Mouse (Mus musculus): ENCODE data around the gene Dusp3. TPM values are rescaled to one million over a fixed set of nuclear protein-coding genes. Genes with fewer than 3 reads are reported as not detected.
A peak's percentile ranks its signal among the peaks of the same experiment; 100 is the strongest.

Dusp3 gene
- polyA plus RNA-seq, 1 experiment from 2014 or later: 12.1 TPM

DNA sequence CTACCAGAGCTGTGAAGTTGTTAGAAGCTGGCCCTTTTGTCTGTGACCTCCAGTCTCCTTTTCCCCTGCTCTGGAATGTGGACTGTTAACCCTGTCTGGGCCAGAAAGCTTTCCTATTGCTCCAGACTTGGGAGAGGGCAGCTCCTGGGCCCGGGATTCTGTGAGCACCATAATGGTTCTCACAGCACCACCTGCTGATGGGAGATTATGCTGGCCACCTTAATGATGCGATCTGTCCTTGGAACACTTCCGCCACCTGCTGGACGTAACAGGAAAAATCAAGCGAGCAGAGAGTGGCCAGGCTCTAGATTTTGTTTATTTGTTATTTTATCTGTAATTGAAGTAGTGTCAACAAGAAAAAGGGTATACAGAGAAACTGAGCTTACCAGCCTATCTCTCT, 18.0 kb downstream of the Dusp3 start:
- Histone ChIP-seq H3K4me1 (peaks cover 50% of the 10 kb centered on the region), H3K27ac (peak overlapping the region; percentile 51), H3K9me3 (no peaks in the 10 kb centered on the region), H3K36me3 (replicated peaks) (no peaks in the 10 kb centered on the region), H3K27me3 (ENCODE audit: poor library complexity, severe bottlenecking) (peaks cover 49% of the 10 kb centered on the region), H3K4me3 (peak overlapping the region; percentile 14; the same call in 1 of the 2 replicates)
- 0% methylated on average over 5 of the region's 5 CpGs for WGBS
- peak; percentile 83 for DNase-seq (ENCODE audit: extremely low spot score, low spot score)

DNA sequence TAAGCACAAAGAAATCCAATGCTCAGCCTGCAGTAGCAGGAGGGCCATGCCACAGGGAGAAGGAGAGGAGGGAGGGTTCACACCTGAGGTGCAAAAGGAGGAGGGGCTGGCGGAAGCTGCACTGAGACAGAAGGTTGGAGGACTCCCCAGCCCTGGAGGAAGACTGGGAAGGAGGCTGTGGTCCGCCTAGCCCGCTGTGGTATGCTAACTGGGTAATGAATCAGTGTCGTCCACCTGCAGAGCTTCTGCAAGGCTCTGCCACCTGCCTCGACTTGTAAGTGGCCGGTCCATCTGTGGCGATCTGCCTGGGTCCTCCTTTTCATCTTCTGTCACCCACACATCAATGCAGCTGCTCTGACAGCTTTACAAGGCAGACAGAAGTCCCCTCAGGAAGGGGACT, 18.5 kb downstream of the Dusp3 start:
- Histone ChIP-seq H3K27ac (peak overlapping the region; percentile 51), H3K4me3 (peak overlapping the region; percentile 14; the same call in 1 of the 2 replicates), H3K36me3 (replicated peaks) (no peaks in the 10 kb centered on the region), H3K27me3 (ENCODE audit: poor library complexity, severe bottlenecking) (peaks cover 54% of the 10 kb centered on the region), H3K9me3 (no peaks in the 10 kb centered on the region), H3K4me1 (peaks cover 55% of the 10 kb centered on the region)
- WGBS: 11% methylated on average over 7 of the region's 7 CpGs
- no peak for DNase-seq (ENCODE audit: extremely low spot score, low spot score)

DNA sequence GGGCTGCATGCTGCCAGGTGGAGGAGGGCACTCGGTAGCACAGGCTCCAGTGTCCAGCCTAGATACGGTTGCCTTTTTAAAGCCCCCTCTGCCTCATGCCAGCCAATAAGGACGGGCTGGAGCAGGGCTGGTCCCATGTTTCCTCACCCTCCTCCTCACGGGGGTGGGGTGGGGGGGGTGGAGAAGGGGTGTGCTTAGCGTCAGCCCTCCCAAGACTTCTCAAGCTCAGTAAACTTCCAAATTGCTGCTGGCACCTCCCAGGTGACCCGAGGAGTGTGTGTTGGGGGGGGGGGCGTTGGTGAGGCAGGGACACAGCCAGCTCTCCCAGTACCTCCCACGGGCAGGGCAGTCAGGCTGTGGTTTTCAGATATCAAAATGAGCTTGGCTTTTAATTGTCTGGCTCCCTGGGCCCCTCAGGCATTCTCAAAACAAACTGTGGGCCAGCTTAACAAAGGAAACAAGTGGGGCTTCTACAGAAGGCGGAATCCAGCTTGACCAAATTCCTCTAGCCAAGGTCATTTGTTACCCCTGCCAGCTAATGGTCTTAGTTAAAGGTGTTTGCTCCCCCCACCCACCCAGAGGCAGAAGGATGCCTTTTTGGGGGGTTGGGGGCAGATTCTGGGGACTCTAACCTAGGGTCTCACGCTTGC, 19.7 kb downstream of the Dusp3 start, which contains the start of gene Sost:
Sost (minus strand) TSS at position 51 of the 650 bp plus-strand sequence.
- Histone ChIP-seq H3K9me3 (no peaks in the 10 kb centered on the region), H3K4me1 (peaks cover 66% of the 10 kb centered on the region), H3K27me3 (ENCODE audit: poor library complexity, severe bottlenecking) (peaks cover 66% of the 10 kb centered on the region), H3K27ac (peak within 1 kb of the TSS; percentile 15), H3K4me3 (no peak within 1 kb of the TSS; the same call in 1 of the 2 replicates), H3K36me3 (replicated peaks) (no peaks in the 10 kb centered on the region)
- no peak for DNase-seq (ENCODE audit: extremely low spot score, low spot score)
- 23% methylated on average over 10 of the region's 10 CpGs for WGBS

DNA sequence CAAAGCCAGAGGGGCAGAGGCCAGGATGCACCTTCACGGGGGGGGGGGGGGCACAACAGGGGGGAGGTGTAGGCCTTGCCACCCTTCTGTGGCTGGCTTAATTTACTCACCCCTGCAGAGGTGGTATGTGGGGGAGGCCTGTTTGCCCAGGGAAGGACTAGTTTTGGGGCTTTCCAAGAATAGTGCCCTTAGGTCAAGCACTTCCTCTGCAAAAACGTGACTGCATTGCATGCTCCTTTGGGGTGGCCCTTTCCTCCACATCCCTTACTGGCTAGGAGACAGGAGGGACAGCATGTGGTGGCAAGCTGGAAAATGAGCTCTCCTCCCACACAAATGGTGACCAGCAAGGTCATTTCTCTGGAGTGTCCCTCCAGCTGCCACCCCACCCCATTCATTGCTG, 21.3 kb downstream of the Dusp3 start:
- no peak for DNase-seq (ENCODE audit: extremely low spot score, low spot score)
- Histone ChIP-seq H3K27ac (0 out of 2 replicates have a peak overlapping the region, but pooled peaks have one; percentile 15), H3K4me3 (no peak overlapping the region), H3K27me3 (ENCODE audit: poor library complexity, severe bottlenecking) (peaks cover 81% of the 10 kb centered on the region), H3K36me3 (replicated peaks) (no peaks in the 10 kb centered on the region), H3K4me1 (peaks cover 68% of the 10 kb centered on the region), H3K9me3 (no peaks in the 10 kb centered on the region)
- 6% methylated on average over 2 of the region's 2 CpGs for WGBS

DNA sequence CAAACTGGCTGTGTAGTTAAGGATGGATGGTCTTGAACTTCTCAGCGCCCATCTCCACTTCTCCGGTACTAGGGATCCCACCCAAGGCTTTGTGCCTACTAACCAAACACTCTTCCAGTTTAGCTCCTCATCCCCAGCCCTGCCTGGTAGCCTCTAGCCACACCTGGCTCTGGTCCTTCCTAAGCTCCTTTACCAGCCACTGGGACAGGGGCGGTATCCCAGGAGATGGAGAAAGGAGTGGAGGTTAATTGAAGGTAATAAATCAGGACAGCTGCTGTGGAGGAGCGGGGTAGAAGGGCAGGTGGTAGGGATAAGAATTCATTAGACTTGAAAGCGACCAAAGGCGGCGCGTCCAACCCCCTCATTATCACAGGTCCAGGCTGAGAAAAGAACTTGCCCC, 22.2 kb downstream of the Dusp3 start:
- Histone ChIP-seq H3K27me3 (ENCODE audit: poor library complexity, severe bottlenecking) (peaks cover 90% of the 10 kb centered on the region), H3K4me1 (peaks cover 68% of the 10 kb centered on the region), H3K9me3 (no peaks in the 10 kb centered on the region), H3K4me3 (peak overlapping the region; percentile 69), H3K36me3 (replicated peaks) (no peaks in the 10 kb centered on the region), H3K27ac (no peak overlapping the region)
- no peak for DNase-seq (ENCODE audit: extremely low spot score, low spot score)
- WGBS: 5% methylated on average over 8 of the region's 8 CpGs

DNA sequence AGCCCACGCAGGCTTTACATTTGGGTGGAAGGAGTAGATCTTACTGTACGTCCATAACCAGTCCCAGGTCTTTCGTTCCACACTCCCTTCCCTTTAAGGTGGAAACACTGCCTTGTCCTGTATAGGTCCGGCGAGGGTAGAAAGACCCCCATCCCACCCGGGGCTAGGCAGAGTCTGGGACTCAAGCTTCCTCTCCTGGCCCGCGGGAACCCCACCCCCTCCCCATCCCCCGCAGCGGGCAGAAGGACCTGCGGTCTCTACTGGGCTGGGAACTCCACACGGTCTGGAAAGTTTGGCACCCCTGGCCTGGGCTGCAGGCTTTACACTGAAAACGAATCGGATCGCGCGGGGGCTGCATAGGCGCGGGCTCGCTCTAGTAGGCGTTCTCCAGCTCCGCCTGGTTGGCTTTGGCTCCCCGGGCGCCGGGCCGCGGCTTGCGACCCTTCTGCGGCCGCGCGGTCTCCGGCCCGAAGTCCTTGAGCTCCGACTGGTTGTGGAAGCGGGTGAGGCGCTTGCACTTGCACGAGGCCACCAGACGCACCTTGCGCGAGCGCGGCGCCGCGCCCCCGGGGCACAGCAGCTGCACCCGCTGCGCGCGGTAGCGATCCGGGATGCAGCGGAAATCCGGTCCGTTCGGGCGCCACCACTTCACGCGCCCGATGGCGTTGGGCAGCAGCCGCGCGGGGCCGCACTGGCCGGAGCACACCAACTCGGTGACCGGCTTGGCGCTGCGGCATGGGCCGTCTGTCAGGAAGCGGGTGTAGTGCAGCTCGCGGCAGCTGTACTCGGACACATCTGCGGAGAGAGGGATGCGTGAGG, 23.1 kb downstream of the Dusp3 start:
- DNase-seq (ENCODE audit: extremely low spot score, low spot score): peak; percentile 62
- Histone ChIP-seq H3K4me1 (peaks cover 66% of the 10 kb centered on the region), H3K36me3 (replicated peaks) (no peaks in the 10 kb centered on the region), H3K4me3 (peak overlapping the region; percentile 69), H3K27me3 (ENCODE audit: poor library complexity, severe bottlenecking) (peaks cover 100% of the 10 kb centered on the region), H3K27ac (peak overlapping the region; percentile 81), H3K9me3 (no peaks in the 10 kb centered on the region)
- under 1% methylated on average over 78 of the region's 78 CpGs for WGBS

DNA sequence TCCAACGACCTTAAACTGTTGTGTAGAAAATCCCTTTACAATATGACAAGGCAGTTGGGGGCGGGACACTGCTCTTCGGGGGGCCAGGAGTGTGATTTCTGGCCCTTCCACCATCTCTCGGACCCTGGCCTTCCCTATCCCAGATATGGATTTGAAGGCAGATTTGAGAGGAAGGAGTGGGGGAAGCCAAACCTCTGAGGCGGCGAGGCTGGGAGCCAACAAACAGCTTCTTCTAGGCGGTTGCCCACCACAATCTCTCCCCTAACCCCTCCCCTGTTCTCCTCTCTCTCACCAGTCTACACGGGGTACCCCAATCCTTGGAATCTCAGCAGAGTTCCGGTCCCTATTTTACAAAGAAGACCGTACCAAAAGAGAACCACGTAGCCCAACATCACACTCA, 23.8 kb downstream of the Dusp3 start:
- WGBS: 2% methylated on average over 11 of the region's 11 CpGs
- H3K4me1 ChIP-seq: peaks cover 60% of the 10 kb centered on the region
- H3K9me3 ChIP-seq: no peaks in the 10 kb centered on the region
- peaks cover 100% of the 10 kb centered on the region for H3K27me3 ChIP-seq (ENCODE audit: poor library complexity, severe bottlenecking)
- peak overlapping the region; percentile 81; the same call in 1 of the 2 replicates for H3K27ac ChIP-seq
- no peak for DNase-seq (ENCODE audit: extremely low spot score, low spot score)
- H3K4me3 ChIP-seq: peak overlapping the region; percentile 69
- H3K36me3 ChIP-seq (replicated peaks): no peaks in the 10 kb centered on the region

DNA sequence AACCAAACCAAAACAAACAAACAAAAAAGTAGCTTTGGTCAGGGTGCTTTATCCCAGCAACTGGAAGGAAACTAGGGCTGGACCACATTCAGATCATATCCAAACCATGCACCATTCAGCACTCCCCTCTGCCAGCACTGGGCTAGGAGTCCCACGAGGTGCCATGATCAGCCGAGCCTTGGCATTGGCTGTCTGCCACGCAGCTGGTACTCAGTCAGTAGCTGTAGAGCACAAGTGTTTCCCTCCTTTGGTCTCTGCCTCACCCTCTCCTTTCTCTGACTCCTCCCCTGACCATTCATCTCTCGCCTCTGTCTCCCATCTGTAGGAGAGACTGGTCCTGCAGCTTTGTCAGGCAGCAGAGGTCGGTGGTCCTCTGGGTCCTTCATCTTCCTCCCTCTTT, 29.3 kb downstream of the Dusp3 start:
- Histone ChIP-seq H3K4me3 (no peak overlapping the region), H3K27me3 (ENCODE audit: poor library complexity, severe bottlenecking) (peaks cover 97% of the 10 kb centered on the region), H3K4me1 (peaks cover 19% of the 10 kb centered on the region), H3K9me3 (no peaks in the 10 kb centered on the region), H3K27ac (no peak overlapping the region), H3K36me3 (replicated peaks) (no peaks in the 10 kb centered on the region)
- 77% methylated on average over 5 of the region's 5 CpGs for WGBS
- no peak for DNase-seq (ENCODE audit: extremely low spot score, low spot score)

DNA sequence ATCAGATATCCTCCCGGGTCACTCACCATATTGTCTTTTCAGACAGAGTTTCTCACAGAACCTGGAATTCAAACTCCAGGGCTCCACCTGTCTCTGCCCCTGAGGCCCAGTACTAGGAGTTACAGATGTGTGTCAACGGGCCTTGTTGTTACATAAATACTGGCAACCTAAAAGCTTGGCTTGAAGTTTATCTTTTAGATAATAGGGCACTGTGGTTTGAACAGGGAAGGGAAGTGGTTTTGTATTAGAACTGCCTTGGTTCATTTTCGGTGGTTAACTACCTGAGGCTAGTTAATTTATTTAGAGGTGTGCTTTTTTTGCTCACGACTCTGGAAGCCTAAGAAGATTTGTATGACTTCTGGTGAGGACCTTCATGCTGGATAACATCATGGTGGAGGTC, 33.4 kb downstream of the Dusp3 start:
- no peak overlapping the region for H3K4me3 ChIP-seq
- H3K4me1 ChIP-seq: peaks cover 25% of the 10 kb centered on the region
- H3K27me3 ChIP-seq (ENCODE audit: poor library complexity, severe bottlenecking): peaks cover 95% of the 10 kb centered on the region
- no peak overlapping the region for H3K27ac ChIP-seq
- no peak for DNase-seq (ENCODE audit: extremely low spot score, low spot score)
- no peaks in the 10 kb centered on the region for H3K9me3 ChIP-seq
- no peaks in the 10 kb centered on the region for H3K36me3 ChIP-seq (replicated peaks)
- WGBS: 75% methylated on average over 4 of the region's 4 CpGs

DNA sequence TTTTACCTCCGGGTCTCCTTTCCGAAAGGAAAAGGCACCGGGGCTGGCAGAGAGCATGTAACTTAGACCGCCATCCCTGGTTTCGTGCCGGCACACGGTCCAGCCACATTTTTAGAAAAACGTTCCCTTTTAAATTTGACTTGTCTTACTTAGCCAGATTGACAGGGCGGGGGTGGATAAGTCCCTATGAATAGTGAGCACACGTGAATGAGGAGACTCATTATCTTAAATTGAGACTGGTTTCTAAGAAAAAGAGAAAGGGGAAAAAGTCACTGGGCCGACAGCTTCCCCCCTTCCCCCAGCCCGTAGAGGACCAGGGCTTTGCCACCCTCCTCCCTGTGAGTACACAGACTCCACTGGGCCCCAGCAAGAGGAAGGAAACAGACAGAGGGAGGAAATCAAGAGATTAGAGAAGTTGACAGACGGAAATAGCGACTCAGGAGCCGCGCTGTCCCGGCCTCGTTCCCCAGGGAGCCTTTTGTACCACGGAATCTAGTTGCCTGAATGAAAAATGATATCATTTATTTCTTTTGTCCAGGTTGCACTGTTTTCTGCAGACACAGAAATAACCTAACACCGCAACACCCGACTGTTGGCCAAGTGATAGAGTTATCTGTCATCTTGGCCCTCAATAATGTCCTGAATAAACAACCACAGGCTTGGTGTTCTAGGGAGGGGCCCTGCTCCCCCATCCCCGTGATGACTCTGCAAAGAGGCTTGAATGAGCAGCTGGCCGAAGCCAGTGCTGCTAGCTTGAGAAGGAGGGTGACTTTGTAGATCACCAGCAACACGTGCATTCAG, 34.1 kb downstream of the Dusp3 start:
- no peaks in the 10 kb centered on the region for H3K36me3 ChIP-seq (replicated peaks)
- peaks cover 91% of the 10 kb centered on the region for H3K27me3 ChIP-seq (ENCODE audit: poor library complexity, severe bottlenecking)
- DNase-seq (ENCODE audit: extremely low spot score, low spot score): no peak
- H3K4me1 ChIP-seq: peaks cover 24% of the 10 kb centered on the region
- H3K27ac ChIP-seq: 0 out of 2 replicates have a peak overlapping the region, but pooled peaks have one; percentile 48
- 26% methylated on average over 24 of the region's 24 CpGs for WGBS
- H3K9me3 ChIP-seq: no peaks in the 10 kb centered on the region
- peak overlapping the region; percentile 30; the same call in 1 of the 2 replicates for H3K4me3 ChIP-seq

DNA sequence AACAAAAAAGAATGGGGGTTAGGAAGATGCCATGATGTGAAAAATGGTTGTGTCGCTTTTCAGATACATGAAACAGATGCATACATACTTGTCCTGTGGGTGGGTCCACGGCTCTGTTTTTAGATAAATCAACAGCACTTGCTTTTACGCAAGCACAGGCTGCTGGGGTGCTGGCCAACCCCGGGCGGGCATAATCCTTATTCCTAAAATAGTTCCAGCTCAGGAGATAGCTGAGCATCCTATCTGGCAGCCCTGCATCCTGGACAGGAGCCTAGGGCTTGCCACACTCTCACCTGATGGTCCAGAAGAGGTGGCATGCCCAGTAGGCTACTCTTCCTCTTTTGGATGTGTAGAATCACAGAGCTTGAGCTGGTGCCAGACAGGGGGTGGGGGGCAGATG, 36.8 kb downstream of the Dusp3 start:
- H3K4me3 ChIP-seq: no peak overlapping the region
- H3K9me3 ChIP-seq: no peaks in the 10 kb centered on the region
- 95% methylated on average over 5 of the region's 5 CpGs for WGBS
- H3K4me1 ChIP-seq: peaks cover 29% of the 10 kb centered on the region
- peaks cover 68% of the 10 kb centered on the region for H3K27me3 ChIP-seq (ENCODE audit: poor library complexity, severe bottlenecking)
- DNase-seq (ENCODE audit: extremely low spot score, low spot score): no peak
- no peaks in the 10 kb centered on the region for H3K36me3 ChIP-seq (replicated peaks)
- H3K27ac ChIP-seq: no peak overlapping the region

DNA sequence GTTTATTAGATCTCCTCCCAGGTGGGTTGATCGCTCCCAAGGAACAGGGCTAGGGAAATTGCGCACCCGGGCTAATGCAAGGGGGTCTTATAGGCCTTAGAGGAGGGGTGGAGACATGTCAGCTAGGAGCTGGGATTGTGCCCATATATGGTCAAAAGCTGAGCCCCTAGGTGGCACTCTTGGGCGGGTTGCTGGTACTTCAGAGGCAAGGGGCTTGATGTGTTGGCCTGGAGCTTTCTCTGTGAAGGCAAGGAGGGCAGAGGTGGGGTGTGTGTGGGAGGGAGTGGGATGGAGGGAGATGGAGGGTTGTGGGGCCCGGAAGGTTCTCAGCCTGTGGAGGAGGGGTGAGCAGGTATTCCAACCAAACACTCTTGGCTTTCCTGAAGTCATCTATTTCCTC, 40.3 kb downstream of the Dusp3 start:
- WGBS: 27% methylated on average over 5 of the region's 5 CpGs
- Histone ChIP-seq H3K36me3 (replicated peaks) (no peaks in the 10 kb centered on the region), H3K4me3 (no peak overlapping the region), H3K4me1 (peaks cover 15% of the 10 kb centered on the region), H3K9me3 (no peaks in the 10 kb centered on the region), H3K27me3 (ENCODE audit: poor library complexity, severe bottlenecking) (peaks cover 35% of the 10 kb centered on the region), H3K27ac (peak overlapping the region; percentile 16; the same call in 1 of the 2 replicates)
- DNase-seq (ENCODE audit: extremely low spot score, low spot score): peak; percentile 44
